Mouse (Mus musculus) frontal cortex, postnatal 36 days (tissue): ENCODE measurements at regions not wholly inside any gene's neighbourhood (a gene's known extent, or its start where the extent isn't known, plus 50 kb on each side); places are given as distances from the start of the nearest gene placed in this dataset.

Source experiments
- DNase-seq, 2 experiments: peaks; one replicate each; pipeline ENCODE4 v3.0.0; 2022; ENCODE audit warnings: low spot score in 2 of 2

- DNase-seq: no peak
Measured at GRCm38 (mm10) chr10:67439042-67439635, 96.1 kb upstream of the Egr2 start.

GRCm38 (mm10) chr10:67439844-67440243 lies 95.4 kb upstream of the Egr2 start:
- no peak for DNase-seq

- DNase-seq: peak in 1 of 2 experiments; percentile 4
Measured at GRCm38 (mm10) chr10:67441243-67441642, 94.0 kb upstream of the Egr2 start.

GRCm38 (mm10) chr10:67448875-67449274 lies 86.4 kb upstream of the Egr2 start:
- no peak for DNase-seq

GRCm38 (mm10) chr10:67454149-67454548 lies 81.1 kb upstream of the Egr2 start:
- no peak for DNase-seq

- no peak for DNase-seq
Measured at GRCm38 (mm10) chr10:67458447-67459272, 76.6 kb upstream of the Egr2 start.

GRCm38 (mm10) chr10:67461321-67461720 lies 74.0 kb upstream of the Egr2 start:
- no peak for DNase-seq

- no peak for DNase-seq
Measured at GRCm38 (mm10) chr10:67461862-67462261, 73.4 kb upstream of the Egr2 start.

- DNase-seq: no peak
Measured at GRCm38 (mm10) chr10:67468724-67469123, 66.6 kb upstream of the Egr2 start.

GRCm38 (mm10) chr10:67473016-67473415 lies 62.3 kb upstream of the Egr2 start:
- no peak for DNase-seq

GRCm38 (mm10) chr10:67474336-67474735 lies 60.9 kb upstream of the Egr2 start:
- no peak for DNase-seq

GRCm38 (mm10) chr10:67482268-67482667 lies 53.0 kb upstream of the Egr2 start:
- DNase-seq: peak; percentile 54 to 67

- no peak for DNase-seq
Measured at GRCm38 (mm10) chr10:67483371-67483770, 51.9 kb upstream of the Egr2 start.

GRCm38 (mm10) chr10:67484091-67484745 lies 51.1 kb upstream of the Egr2 start:
- DNase-seq: no peak
